Mouse (Mus musculus): Measurements from ENCODE around the gene Casp1.

Casp1 gene

DNA sequence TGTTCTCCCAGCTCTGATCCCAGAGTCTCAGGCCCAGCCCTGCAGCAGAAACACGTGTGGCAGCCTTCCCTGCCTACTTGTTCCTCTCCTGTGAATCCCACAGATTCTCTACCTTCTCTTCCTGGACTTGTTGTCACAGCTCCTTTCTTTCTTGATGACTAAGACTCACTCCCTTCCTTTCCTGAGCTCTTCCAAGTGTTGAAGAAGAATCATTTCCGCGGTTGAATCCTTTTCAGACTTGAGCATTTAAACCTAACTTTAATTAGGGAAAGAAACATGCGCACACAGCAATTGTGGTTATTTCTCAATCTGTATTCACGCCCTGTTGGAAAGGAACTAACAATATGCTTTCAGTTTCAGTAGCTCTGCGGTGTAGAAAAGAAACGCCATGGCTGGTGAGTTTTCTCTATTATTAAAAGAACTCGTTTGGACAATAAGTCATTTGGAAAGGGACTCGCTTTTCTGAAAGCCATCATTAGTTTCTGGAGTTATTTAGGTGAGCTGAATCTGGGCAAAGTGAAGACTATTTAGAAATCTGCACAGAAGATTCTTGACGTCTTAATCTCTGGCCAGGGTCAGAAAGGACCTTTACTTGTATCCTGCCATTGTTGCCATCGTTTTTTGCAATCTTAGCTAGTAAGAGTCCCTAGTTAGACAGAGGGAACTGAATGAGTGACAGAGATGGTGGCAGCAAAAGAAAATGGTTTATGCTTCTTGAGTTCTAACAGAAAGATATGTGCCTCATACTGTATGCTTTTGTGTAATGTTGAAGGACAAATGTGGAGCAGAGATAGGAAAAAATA, at the start of gene Casp1:
Gene Casp1 (plus strand): TSS at position 189 of the 803 bp plus-strand sequence.
- peak; percentile 29 for DNase-seq (ENCODE audit: low read depth)

DNA sequence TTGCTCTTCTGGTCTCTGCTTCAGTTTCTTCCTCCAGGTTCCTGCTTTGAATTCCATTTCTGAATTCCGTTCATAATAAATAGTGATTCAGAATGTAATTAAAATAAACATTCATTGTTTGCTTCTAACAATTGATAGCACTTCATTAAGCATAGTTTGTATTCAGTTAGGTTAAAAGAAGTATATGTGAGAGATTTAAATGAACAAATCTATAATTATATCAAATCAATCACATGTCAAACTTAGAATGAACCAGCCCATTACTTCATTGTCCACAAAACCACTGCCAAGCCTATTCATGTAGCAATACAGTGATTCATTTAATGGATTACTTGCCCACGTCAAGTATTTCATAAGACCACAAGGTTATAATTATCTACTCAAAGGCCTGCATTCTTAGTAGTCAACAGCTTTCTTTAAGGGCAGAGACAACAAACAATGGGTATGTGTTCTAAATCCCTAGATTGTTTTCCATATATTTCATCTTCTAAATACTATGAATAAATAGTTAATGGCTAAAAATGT, 34.3 kb upstream of the Casp1 start:
- DNase-seq (ENCODE audit: low read depth), result peak; percentile 20

DNA sequence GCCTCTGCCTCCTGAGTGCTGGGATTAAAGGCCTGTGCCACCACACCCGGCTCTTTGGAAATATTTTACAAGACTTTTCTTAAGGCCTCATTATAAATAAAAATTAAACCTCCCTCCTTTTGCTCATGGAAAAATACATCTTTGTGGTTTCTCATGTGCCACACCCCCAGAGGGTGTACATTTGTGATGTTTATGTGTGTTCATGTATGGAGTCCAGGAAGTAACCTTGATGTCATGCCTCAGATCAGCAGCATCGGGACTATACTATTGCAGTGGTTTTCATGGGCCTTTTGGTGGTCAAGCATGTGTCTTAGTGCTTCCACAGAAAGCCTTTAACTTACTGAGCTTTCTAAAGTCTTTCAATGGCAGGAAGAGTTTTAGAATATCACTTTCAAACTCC, 28.0 kb upstream of the Casp1 start:
- no peak for DNase-seq (ENCODE audit: low read depth)

DNA sequence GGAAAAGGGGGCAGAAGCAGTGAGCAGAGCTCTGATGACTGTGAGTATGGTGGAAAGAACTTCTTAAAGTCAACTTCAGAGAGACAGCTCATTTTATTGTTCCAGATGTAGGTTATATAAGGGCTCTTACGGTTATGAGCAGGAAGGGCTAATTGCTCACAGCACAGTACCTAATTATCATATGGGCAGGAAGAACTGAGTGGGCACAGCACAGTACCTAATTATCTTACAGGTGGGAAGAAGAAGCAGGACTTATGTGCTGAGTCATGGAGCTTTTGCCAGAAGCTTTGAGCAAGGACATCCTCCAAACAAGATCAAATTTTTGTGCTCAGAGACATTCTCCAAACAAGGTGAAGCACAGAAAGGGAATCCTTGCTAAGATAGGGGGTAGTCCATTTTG, 27.4 kb upstream of the Casp1 start:
- DNase-seq (ENCODE audit: low read depth), result no peak

DNA sequence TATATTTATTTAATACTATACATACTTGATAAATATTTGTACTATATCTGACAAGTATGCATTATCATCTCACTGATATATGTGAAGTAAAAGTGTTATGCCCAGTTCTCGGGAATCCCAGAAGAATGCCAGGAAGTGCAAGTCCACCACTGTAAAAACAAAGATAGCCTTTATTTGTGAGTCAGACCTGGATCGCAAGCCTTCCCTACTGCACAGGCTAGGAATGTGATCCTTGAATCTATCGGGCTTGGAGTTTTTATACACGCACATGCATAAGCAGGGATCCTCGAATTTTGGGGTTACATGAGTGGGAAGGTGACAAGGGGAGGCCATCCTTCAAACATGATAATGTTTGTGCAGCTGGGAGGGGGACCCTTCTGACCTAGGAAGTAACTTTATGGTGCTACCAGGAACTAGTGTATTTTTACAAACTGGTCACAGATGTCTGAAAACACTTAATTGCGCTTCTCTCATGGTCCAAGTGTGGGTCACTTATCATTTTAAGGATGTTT, 26.9 kb upstream of the Casp1 start:
- DNase-seq (ENCODE audit: low read depth), result no peak

DNA sequence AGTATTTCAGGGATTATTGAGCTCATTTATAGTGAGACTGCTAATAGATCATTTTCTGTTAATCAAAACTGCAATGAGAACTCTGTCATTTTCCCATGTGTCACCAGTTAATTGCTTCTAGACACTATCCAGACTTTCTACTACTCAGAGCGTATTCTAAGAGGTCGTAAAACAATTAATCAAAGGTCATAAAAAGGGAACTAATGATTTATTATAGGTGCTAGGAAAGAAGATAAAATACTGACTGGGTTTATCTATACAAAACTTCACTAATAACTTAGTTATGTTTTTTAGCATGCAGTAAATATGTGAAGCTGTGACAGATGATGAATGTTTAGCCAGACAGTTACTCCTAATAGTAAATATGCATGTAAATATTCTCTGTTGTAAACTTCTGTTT, 12.2 kb upstream of the Casp1 start:
- DNase-seq (ENCODE audit: low read depth), result no peak

DNA sequence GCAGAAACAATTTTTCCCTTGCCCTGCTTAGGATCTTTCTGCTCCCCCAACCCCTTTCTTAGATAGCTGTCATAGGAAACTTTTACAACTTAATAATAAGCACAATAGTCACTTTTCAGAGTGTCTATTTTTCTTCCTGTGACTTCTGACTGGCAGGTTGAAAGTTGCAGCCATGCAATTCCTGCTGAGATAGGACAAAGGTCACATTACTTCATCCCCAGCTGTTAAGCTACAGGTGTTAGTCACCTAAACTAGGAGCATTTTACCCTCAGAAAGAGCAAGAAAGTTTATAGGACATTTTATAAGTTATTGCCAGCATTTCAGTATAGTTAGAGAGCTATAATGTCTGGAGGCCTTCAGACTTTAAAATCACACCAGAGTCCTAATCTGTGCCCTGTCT, 11.7 kb upstream of the Casp1 start:
- no peak for DNase-seq (ENCODE audit: low read depth)

DNA sequence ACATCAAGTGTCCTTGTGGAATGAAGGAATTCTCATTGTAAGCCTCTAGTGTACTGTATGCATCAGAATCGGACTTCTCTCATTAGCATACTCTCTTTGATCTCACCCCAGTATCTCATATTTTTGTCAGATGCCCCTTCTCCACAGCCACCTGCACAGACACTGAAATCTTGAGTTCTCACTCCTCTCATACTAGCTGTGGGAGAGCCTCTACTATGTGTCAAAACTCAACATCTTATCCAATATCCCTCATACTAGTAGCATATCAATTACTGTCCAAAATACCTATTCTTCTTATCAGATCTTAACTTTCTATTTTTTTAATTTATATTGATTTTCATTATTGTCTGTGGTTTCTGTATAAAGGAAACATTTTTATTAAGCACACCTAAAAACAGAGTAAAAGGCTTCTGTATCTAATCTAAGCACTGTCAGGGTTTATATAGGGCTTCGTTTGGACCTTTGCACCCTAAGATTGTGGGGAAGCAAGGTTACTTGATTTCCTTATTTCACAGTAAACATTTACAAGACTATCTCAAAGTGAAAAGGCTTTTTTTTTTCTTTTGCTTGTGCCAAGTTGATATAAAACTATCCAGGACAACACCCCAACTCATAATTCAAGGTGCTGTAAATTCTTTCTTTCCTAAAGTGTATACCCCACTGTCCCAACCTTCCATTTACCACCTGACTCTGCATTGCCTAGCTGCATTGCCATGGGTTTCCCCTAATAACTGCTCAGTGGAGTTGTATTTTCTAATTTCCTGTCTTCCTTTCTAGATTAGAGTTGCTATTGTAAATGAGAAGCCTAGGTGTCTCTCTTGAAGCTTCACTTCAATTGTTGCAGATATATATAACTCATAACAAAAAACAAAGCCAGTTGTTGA, 1.7 kb upstream of the Casp1 start:
- no peak for DNase-seq (ENCODE audit: low read depth)

DNA sequence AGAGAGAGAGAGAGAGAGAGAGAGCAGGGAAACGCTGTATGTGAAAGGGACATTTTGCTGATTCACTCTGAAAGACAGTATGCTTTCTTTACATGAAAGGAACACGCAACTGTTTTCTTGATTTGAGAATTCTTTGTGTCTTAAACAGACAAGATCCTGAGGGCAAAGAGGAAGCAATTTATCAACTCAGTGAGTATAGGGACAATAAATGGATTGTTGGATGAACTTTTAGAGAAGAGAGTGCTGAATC, 740 bp downstream of the Casp1 start:
- DNase-seq (ENCODE audit: low read depth), result no peak

DNA sequence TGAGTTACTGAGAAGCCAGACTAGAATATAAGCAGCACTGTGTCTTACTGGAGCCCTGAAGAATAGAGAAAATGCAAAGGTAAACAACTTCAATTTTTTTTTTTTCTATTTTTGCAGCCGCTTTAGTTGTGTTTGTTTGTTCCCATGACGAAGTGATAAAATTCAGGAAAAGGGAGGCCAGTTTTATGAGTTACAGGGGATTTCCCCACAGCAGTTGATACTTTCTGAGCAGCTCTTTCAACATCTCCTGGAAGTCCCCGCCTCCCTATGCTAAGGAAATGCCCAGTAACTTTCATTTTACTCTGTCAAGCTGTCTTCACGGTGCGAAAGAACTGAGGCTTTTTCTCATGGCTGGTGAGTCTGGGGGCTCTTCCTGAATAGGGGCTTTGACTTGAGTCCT, 10.2 kb downstream of the Casp1 start, which contains the start of gene Casp4:
Gene Casp4 (plus strand): TSS at position 268 of the 400 bp plus-strand sequence.
- peak; percentile 79 for DNase-seq (ENCODE audit: low read depth)

DNA sequence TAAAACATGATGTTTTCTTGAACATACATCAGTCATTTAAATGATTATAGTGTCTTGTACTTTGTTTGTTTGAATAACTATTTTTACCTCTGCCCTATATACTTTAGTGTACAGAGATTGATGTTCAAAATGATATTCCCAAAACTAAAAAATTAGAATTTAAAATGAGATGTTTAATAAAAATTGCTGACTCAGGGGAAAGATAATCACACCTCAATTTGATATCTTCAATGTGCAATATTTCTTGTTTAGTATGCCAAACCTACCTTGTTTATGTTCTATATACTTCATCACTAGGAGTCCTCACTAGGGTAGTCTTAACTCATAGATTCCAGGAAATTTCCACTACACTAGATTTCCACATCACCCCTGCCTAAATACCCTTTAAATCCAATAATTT, 11.8 kb downstream of the Casp1 start:
- no peak for DNase-seq (ENCODE audit: low read depth)

DNA sequence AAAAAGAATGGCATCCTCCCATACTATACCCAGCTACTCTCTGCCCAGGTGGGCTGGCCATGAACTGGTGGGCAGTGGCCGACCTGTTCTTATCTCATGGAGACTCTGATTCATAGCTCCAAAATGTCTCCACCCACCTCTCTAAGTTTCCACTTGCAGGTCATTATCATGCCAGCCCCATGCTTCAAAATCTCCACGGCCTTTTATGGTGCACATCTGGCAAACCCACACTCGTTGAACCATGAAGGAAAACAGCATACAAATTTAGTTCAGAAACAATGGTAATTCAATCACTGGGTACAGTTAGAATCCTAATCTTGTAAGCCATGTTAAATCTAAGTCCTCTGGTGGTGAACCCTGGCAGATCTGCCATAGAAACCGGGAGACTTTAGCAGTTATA, 13.1 kb downstream of the Casp1 start:
- DNase-seq (ENCODE audit: low read depth), result peak; percentile 8

DNA sequence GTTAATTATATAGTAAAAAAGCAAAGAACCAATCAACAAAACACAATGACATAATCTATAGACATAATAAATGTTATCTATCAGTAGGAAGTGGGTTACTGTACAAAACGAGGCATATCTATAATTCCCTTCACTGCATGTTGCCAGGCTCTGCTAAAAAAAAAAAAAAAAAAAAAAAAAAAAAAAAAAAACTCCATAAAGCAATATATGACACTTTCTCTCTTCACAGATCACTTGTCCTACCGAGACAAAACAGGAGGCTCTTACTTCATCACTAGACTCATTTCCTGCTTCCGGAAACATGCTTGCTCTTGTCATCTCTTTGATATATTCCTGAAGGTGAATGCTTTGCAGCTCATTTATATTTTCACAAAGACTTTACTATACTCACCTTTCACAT, 29.9 kb downstream of the Casp1 start:
- DNase-seq (ENCODE audit: low read depth), result peak; percentile 33

DNA sequence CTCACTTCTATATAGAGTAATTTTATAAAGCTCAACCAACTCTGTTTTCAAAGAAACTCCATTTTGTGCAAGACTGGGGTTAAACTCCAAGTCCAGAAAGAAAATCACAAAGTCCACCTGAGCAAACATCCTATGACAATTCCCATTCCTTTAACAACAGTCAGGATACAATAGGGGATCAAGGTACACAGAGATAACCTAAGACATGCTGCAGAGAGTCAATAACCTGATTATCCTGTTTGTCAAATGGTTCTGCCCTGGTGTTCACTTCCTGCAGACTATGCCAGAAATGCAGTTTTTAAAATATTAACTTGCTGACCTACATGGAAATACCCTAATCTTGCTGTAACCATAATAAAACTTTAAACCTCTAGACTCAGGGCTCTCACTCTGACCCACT, 34.1 kb downstream of the Casp1 start:
- DNase-seq (ENCODE audit: low read depth), result no peak

DNA sequence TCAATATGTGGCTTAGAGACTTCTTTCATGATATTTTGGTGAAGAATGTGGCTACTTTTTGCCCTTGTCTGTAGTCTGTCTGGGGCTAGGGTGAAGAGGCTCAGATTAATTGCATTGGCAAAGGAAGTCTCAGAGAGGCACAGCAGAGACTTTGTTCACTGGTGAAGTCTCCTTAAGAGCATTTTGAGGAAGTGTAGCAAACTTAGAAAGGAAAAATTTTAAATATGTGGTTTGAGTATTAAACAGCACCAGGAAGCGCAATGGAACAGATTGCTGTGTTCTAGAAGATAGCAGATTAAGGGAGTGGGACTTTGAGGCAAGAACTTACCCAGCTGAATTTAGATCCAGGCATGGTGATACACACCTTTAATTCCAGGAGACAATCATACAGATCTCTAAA, 35.1 kb downstream of the Casp1 start:
- peak; percentile 35 for DNase-seq (ENCODE audit: low read depth)

DNA sequence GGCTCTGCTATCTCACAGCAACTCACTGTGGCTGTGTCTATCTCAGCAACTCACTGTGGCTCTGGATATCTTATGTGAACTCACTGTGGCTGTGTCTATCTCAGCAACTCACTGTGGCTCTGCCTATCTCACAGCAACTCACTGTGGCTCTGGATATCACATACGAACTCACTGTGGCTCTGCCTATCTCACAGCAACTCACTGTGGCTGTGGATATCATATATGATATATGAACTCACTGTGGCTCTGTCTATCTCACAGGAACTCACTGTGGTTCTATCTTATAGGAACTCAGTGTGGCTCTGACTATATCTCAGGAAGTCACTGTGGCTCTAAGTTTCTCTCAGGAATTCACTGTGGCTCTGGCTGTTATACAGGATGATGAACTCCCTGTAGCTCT, 44.8 kb downstream of the Casp1 start:
- DNase-seq (ENCODE audit: low read depth), result peak; percentile 75

DNA sequence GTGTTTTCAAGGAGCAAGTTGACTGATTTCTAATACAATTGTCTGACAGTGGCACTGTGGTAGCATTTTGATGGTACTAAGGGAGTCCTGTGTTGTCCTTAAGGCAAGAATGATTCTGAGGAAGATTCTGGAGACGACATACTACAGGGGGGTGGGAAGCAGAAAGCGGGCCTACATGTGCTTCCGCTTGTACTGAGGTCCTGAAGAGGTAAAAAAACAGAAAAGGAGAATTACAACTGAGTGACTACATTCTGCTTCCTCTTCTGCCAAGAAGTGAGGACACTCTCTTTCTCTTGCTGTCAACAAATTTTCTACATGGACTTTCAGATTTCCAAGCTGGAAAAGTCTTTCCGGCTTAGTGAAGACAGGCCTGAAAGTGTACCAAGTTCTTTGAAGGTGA, 45.8 kb downstream of the Casp1 start:
- no peak for DNase-seq (ENCODE audit: low read depth)

DNA sequence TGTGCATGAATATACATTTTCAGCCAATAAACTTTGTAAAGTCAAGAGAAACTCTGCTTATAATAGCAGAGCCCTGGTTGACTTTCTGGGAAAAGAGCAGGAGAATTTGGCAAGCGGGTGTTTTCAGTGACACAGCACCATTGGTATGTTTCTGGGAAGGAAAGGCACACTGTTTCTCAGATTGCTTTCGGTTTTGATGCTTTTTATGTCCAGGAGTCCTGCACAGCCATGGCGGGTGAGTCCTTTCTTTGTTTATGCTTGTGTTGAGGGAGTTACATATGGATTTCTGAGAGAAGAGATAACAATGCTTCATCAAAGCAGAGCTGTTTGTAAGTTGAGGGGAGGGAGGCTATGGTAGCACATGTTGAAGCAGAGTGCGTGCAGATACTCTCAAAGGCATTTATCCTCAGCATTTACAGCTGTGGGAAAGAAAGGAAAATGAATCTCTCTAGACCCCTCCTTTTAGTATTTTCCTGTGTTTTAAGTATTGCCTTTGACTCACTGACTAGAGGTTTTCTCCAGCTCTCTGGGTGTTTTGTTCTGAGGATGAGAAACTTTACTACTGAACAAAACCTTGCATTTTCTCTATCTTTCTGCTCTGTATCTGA, 47.1 kb downstream of the Casp1 start, which contains the start of gene Casp12:
Gene Casp12 (plus strand): TSS at position 140 of the 608 bp plus-strand sequence.
- DNase-seq (ENCODE audit: low read depth), result no peak

DNA sequence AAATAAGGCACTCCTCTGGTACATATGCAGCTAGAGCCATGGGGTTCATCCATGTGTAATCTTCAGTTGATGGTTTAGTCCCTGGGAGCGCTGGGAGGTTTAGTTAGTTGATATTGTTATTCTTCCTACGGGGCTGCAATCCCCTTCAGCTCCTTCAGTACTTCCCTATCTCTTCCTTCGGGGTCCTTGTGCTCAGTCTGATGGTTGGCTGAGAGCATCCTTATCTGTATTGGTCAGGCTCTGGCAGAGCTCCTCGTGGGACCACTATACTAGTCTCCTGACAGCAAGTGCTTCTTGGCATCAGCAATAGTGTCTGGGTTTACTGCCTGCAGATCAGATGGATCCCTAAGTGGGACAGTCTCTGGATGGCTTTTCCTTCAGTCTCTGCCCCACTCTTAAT, 49.1 kb downstream of the Casp1 start:
- no peak for DNase-seq (ENCODE audit: low read depth)

DNA sequence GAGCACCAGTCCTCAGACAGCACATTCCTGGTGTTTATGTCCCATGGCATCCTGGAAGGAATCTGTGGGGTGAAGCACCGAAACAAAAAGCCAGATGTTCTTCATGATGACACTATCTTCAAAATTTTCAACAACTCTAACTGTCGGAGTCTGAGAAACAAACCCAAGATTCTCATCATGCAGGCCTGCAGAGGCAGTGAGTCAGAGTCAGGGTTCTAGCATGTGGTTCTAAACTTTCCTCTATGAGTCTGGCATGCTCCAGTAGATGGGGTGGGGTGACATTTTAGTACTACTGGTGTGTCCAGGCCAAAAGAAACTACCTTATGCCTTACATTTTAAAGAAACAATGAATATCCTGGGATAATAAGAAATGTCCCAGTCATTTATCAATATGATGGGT, 55.4 kb downstream of the Casp1 start:
- no peak for DNase-seq (ENCODE audit: low read depth)

DNA sequence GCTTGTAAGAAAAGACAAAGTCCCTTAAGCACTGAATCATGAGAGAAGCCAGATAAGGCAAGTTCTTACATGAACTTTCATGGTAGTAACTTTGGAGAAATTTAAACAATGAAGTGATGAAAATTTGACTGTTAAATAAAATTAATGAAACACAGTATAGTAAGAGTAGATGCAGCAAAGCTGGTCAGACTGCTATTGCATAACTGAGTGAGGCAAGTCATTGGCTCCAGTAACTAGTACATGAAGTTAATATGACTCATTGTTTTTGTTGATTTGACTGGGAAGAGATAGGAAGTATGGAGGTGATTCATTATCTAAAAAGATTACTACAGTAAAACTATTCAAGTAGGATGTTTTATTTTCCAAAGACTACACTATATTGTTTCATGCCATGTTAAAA, 58.5 kb downstream of the Casp1 start:
- peak; percentile 58 for DNase-seq (ENCODE audit: low read depth)

All from 416B (cell line).